Comparison of ENCODE assay signal across 8 mouse cellular contexts in the genomic region with DNA sequence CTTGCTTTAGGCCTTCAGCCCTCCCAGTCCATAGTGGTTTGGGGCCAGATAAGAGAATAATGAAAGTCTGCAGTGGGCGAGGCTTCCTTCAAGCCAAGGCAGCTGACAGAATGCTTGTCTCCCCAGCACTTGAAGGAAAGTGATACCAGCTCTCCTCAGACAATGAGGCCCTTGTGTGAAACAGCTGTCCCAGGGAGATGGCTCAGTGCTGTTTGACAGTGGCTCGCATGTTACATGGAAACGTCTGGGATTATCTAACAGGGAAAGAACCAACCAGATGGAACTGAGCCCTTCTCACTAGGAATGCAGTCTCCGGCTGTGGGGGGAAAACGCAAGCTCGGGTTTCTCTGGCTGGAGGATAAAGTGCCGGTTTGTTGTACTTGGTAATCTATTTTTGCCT. TPM values are rescaled to one million over a fixed set of nuclear protein-coding genes. Genes with fewer than 3 reads are reported as not detected.
DNase-seq lines count a peak whose midpoint lies in the region; ATAC-seq and TF ChIP-seq lines count a peak whose summit lies in the region.

No protein-coding gene starts in this region.

- H3K27ac ChIP-seq in kidney, postnatal 0 days, result no peak overlapping the region
- H3K27ac ChIP-seq in forebrain, embryonic 10.5 days, result peak overlapping the region; percentile 67

- no peaks in the 10 kb centered on the region for H3K9me3 ChIP-seq in kidney, postnatal 0 days (replicated peaks; ENCODE audit: low read length)
- H3K9me3 ChIP-seq in forebrain, embryonic 10.5 days, result no peaks in the 10 kb centered on the region

- no peaks in the 10 kb centered on the region for H3K27me3 ChIP-seq in kidney, postnatal 0 days (ENCODE audit: insufficient read depth, low read length)
- H3K27me3 ChIP-seq in forebrain, embryonic 10.5 days (ENCODE audit: poor library complexity, severe bottlenecking), result 0 out of 2 replicates have a peak, but pooled peaks cover 6% of the 10 kb centered on the region

- H3K4me2 ChIP-seq in kidney, postnatal 0 days (ENCODE audit: low read length), result peak overlapping the region; percentile 10; the same call in 1 of the 2 replicates

- H3K36me3 ChIP-seq in kidney, postnatal 0 days (ENCODE audit: insufficient read depth, low read length), result no peaks in the 10 kb centered on the region
- H3K36me3 ChIP-seq in forebrain, embryonic 10.5 days (replicated peaks), result no peaks in the 10 kb centered on the region

- 0 out of 2 replicates have a peak overlapping the region, but pooled peaks have one; percentile 13 for H3K9ac ChIP-seq in kidney, postnatal 0 days (ENCODE audit: low read depth, low read length)

- TF ChIP-seq CTCF in kidney, postnatal 0 days (IDR thresholded peaks at IDR 0.05; ENCODE audit: low read depth), result no peak

- intact Hi-C loops in heart, postnatal 10 days (cut with DNase I), result no loop called here
- intact Hi-C loops in left cerebral cortex, postnatal 4 days (cut with DNase I), result no loop called here

- 0 out of 2 replicates have a peak, but pooled peaks cover 4% of the 10 kb centered on the region for H3K4me1 ChIP-seq in kidney, postnatal 0 days (replicated peaks; ENCODE audit: insufficient read depth, low read length)
- peaks cover 17% of the 10 kb centered on the region for H3K4me1 ChIP-seq in forebrain, embryonic 10.5 days

- H3K4me3 ChIP-seq in kidney, postnatal 0 days (replicated peaks; ENCODE audit: low read depth, low read length), result no peak overlapping the region
- H3K4me3 ChIP-seq in forebrain, embryonic 10.5 days, result no peak overlapping the region

- peak; percentile 84 for DNase-seq in kidney, postnatal 0 days (ENCODE audit: low spot score)
- no peak for DNase-seq in kidney, adult 18-20 months
- peak; percentile 47 for DNase-seq in forebrain, embryonic 10.5 days (ENCODE audit: extremely low spot score, low spot score)
- DNase-seq in heart, postnatal 10 days, result peak; percentile 69
- DNase-seq in left cerebral cortex, postnatal 4 days, result peak; percentile 18
- peak; percentile 93 for DNase-seq in retina, postnatal 1 day
- no peak for DNase-seq in adrenal gland, postnatal 4 days (ENCODE audit: low spot score in 2 of 2)
- DNase-seq in urinary bladder, adult 18-20 months (ENCODE audit: low spot score in 2 of 2), result no peak

- WGBS in kidney, postnatal 0 days, result 20% methylated on average over 7 of the region's 7 CpGs
- 13% methylated on average over 7 of the region's 7 CpGs for WGBS in forebrain, embryonic 10.5 days

- peak; percentile 52 for ATAC-seq in kidney, postnatal 0 days (replicated peaks; ENCODE audit: low FRiP score, low read depth)

RNA-seq across cellular contexts. Expression of gene Tgif1, which starts 59.1 kb away (rescaled TPM):
- polyA plus RNA-seq in kidney, postnatal 0 days (2015; fragmentation: Nextera tagmentation; extraction: Ambion mirVana), result 74.9 and 78.9 TPM in 2 replicates
- 80.2 and 89.6 TPM in 2 replicates for polyA plus RNA-seq in forebrain, embryonic 10.5 days (2016; fragmentation: Nextera tagmentation; extraction: Ambion mirVana)
- total RNA-seq in heart, postnatal 10 days (2021), result 10 to 100 TPM; 11.1 TPM
- 1 to 10 TPM; 3.2 to 3.3 TPM for total RNA-seq in left cerebral cortex, postnatal 4 days (2021)
- 10 to 100 TPM; 79.0 to 81.1 TPM for total RNA-seq in adrenal gland, postnatal 4 days (2021)

Comparison
In these comparisons a context has a peak if more than half of its experiments do, and no peak if none do; other contexts are left out.
1. DNase-seq: peak in kidney, postnatal 0 days (single experiment), forebrain, embryonic 10.5 days (single experiment), heart, postnatal 10 days (2 of 2), left cerebral cortex, postnatal 4 days (single experiment) and retina, postnatal 1 day (single experiment); none in kidney, adult 18-20 months (single experiment), adrenal gland, postnatal 4 days (0 of 2) and urinary bladder, adult 18-20 months (0 of 2).
2. RNA of gene Tgif1, which starts 59.1 kb away (total RNA-seq): 79.0 to 81.1 TPM in adrenal gland, postnatal 4 days; 11.1 TPM in heart, postnatal 10 days and 3.2 to 3.3 TPM in left cerebral cortex, postnatal 4 days; every median in the first group is over 4 times any median in the second.